Mouse (Mus musculus) spleen, adult 2 months (tissue): ENCODE data around the gene Aars2.

Experiments used
- CTCF ChIP-seq: fragments of 200-500 bp; IDR thresholded peaks from 2 replicates; pipeline ENCODE4 v1.5.1; 2011; ENCODE audit warnings: mild to moderate bottlenecking, inconsistent platforms; ENCODE audit not compliant: insufficient read depth, insufficient read length, insufficient replicate concordance; ENCODE audit errors: extremely low read depth
- POLR2A ChIP-seq: fragments of 200-500 bp; IDR thresholded peaks from 2 replicates; pipeline ENCODE4 v1.6.1; 2011; ENCODE audit warnings: low read depth, low read length, inconsistent platforms

- TF ChIP-seq POLR2A, result no peak
- no peak for TF ChIP-seq CTCF
These were observed 8.6 kb downstream of the Aars2 start for GRCm38 (mm10) chr17:45515204-45515726.
